Mouse (Mus musculus): ENCODE data around the gene Trip11. TPM values are rescaled to one million over a fixed set of nuclear protein-coding genes. Genes with fewer than 3 reads are reported as not detected.

Trip11 gene
- total and polyA plus RNA-seq, 3 experiments = 5.1 to 12.8 (median 10.4) TPM

DNA sequence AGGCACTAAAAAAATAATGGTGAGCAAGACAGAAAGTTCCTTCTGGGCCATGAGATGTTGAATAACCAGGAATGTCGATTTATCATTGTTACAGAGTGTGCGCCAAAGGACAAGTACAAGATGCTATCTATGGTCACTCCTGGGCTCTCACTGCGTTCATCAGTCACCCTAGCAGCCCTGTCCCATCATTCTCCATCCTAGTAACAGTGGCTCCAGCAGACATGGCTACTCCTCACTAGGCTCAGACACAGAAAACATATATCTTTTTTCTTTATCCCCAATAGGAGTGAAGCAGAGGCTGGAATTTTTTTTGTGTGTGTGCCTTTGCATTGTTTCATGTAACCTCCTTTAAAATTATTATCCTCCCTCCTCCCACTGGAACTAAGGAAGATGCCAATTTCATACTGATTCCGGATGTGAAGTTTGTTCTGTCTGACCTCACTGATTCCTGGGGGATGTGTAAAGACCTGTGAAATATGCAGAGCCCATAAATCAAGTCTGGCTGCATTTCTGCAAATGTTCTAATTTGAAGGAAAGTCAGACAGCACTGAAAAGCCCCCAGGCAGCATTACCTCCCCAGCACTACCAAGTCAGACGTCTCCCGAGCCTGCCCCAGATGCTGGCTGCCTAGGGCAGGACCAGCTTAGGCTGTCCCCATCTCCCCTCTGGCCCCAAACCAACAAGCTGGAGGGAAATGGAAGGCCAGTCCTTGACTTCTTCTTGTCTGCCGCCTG is 114.7 kb downstream of the Trip11 start:
- TF ChIP-seq RAD21 (IDR thresholded peaks at IDR 0.05; ENCODE audit: low read depth, low read length) (no peak), ELF1 (IDR thresholded peaks at IDR 0.05; ENCODE audit: low read depth, low read length) (no peak), ZC3H11A (IDR thresholded peaks at IDR 0.05; ENCODE audit: low read depth, low read length) (no peak), ETS1 (conservative IDR thresholded peaks at IDR 0.05; ENCODE audit: low read depth, low read length) (no peak), GABPA (IDR thresholded peaks at IDR 0.05; ENCODE audit: insufficient replicate concordance, low read depth, low read length) (no peak), ZNF384 (IDR thresholded peaks at IDR 0.05; ENCODE audit: low read depth, low read length) (no peak), RCOR1 (conservative IDR thresholded peaks at IDR 0.05; ENCODE audit: low read depth, low read length) (no peak), EP300 (IDR thresholded peaks at IDR 0.05; ENCODE audit: low read length) (no peak), MXI1 (IDR thresholded peaks at IDR 0.05; ENCODE audit: low read depth, low read length) (no peak), IRF4 (IDR thresholded peaks at IDR 0.05; ENCODE audit: low read depth, low read length) (no peak), HCFC1 (IDR thresholded peaks at IDR 0.05; ENCODE audit: low read depth, low read length) (no peak), KAT2A (IDR thresholded peaks at IDR 0.05; ENCODE audit: insufficient replicate concordance, low read length) (no peak), CHD2 (IDR thresholded peaks at IDR 0.05; ENCODE audit: low read length) (no peak), ZKSCAN1 (IDR thresholded peaks at IDR 0.05; ENCODE audit: borderline replicate concordance, low read depth, low read length) (no peak), TBP (conservative IDR thresholded peaks at IDR 0.05; ENCODE audit: low read depth, low read length) (no peak), USF1 (IDR thresholded peaks at IDR 0.05; ENCODE audit: low read depth, low read length) (no peak), ZMIZ1 (IDR thresholded peaks at IDR 0.05; ENCODE audit: low read depth, low read length) (no peak), POLR2A (IDR thresholded peaks at IDR 0.05; ENCODE audit: low read depth, low read length) (no peak), TCF12 (IDR thresholded peaks at IDR 0.05; ENCODE audit: low read depth, low read length) (no peak), MYC (IDR thresholded peaks at IDR 0.05; ENCODE audit: low read depth, low read length) (no peak)
- Histone ChIP-seq H3K9ac (ENCODE audit: insufficient read depth, low read depth) (no peak overlapping the region), H3K4me2 (ENCODE audit: insufficient read depth, low read depth, poor library complexity, severe bottlenecking) (no peak overlapping the region), H3K36me3 (replicated peaks in 1 of 2; ENCODE audit: control insufficient read depth in 1 of 2, insufficient read depth in 1 of 2, low read length in 1 of 2) (no peaks in the 10 kb centered on the region), H3K4me3 (replicated peaks in 1 of 3; ENCODE audit: low read depth in 2 of 3, low read length in 2 of 3, poor library complexity in 1 of 3) (no peak overlapping the region), H3K27me3 (replicated peaks) (peaks cover 12% of the 10 kb centered on the region), H3K79me2 (replicated peaks; ENCODE audit: control insufficient read depth, extremely low read depth, insufficient read depth, poor library complexity, severe bottlenecking) (no peaks in the 10 kb centered on the region), H3K9me3 (replicated peaks; ENCODE audit: low read length) (no peaks in the 10 kb centered on the region), H3K27ac (ENCODE audit: insufficient read depth, low read depth) (no peak overlapping the region), H3K4me1 (ENCODE audit: control insufficient read depth in 1 of 2, insufficient read depth in 2 of 2) (no peaks in the 10 kb centered on the region)
- no peak for DNase-seq (ENCODE audit: extremely low read depth)
- in situ Hi-C loops (cut with MboI; ENCODE audit: low pct_ligation_motif_present, low pct_unique_long_range_greater_than_20kb, low sequenced_read_pairs) = no loop called here
- dilution Hi-C loops (cut with MboI; ENCODE audit: extremely low pct_ligation_motif_present, extremely low pct_unique_long_range_greater_than_20kb, low sequenced_read_pairs) = no loop called here

DNA sequence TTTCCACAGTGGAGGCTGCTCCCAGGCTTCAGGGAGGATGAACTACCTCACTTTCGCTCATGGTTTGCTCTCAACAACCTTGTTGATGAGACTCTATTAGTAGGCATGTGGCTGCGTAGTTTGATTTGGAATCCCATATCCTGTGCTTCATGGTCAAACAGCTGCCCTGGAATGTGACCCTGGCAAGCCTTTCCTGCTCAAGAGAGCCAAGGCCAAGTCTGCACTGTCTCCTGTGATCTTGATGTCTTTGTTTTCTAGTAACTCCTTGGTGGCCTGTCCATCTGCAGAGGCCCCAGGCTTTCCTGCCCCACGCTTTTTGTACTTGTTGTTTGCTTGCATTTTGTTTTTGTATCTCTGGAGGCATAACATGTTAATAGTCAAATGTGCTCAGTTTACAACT is 118.6 kb downstream of the Trip11 start:
- dilution Hi-C loops (cut with MboI; ENCODE audit: extremely low pct_ligation_motif_present, extremely low pct_unique_long_range_greater_than_20kb, low sequenced_read_pairs) (no loop called here), in situ Hi-C loops (cut with MboI; ENCODE audit: low pct_ligation_motif_present, low pct_unique_long_range_greater_than_20kb, low sequenced_read_pairs) (no loop called here)
- H3K9me3 ChIP-seq (replicated peaks; ENCODE audit: low read length) = no peaks in the 10 kb centered on the region
- DNase-seq (ENCODE audit: extremely low read depth) = no peak
- no peak for TF ChIP-seq NRF1 (IDR thresholded peaks at IDR 0.05; ENCODE audit: low read depth, low read length)
- peaks cover 3% of the 10 kb centered on the region for H3K27me3 ChIP-seq (replicated peaks)
- H3K4me2 ChIP-seq (ENCODE audit: insufficient read depth, low read depth, poor library complexity, severe bottlenecking) = no peak overlapping the region
- H3K27ac ChIP-seq (ENCODE audit: insufficient read depth, low read depth) = no peak overlapping the region
- no peak overlapping the region for H3K4me3 ChIP-seq (replicated peaks in 1 of 3; ENCODE audit: low read depth in 2 of 3, low read length in 2 of 3, poor library complexity in 1 of 3)
- H3K79me2 ChIP-seq (replicated peaks; ENCODE audit: control insufficient read depth, extremely low read depth, insufficient read depth, poor library complexity, severe bottlenecking) = no peaks in the 10 kb centered on the region
- peaks cover 0 to 5% of the 10 kb centered on the region in 2 experiments; a peak in 1 of 4 replicates for H3K4me1 ChIP-seq (ENCODE audit: control insufficient read depth in 1 of 2, insufficient read depth in 2 of 2)
- H3K9ac ChIP-seq (ENCODE audit: insufficient read depth, low read depth) = no peak overlapping the region
- H3K36me3 ChIP-seq (replicated peaks in 1 of 2; ENCODE audit: control insufficient read depth in 1 of 2, insufficient read depth in 1 of 2, low read length in 1 of 2) = no peaks in the 10 kb centered on the region
